Mouse (Mus musculus): ENCODE measurements around the gene Rapgef2.

DNA sequence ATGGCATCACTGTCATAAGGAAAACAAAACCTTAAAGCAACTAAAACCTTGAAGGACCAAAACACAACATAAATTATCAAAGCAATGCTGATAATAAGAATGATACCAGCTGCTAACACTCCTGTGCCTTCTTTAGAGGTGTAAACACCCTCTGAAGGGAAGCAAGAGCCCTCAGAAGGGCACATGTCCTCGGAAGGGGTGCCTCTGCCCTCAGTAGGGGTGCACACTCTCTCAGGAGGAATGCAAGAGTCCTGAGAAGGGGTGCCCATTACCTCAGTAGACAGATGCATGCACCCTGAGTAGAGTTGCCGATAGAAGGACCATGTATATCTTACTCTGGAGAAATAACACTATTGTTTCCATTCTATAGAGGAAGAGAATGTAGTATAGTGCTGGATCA, 79.1 kb downstream of the Rapgef2 start:
- no peak for TF ChIP-seq CTCF (IDR thresholded peaks at IDR 0.05; ENCODE audit: low read depth)
- TF ChIP-seq EP300 (optimal IDR thresholded peaks at IDR 0.05) = no peak

All from stomach, postnatal 0 days (tissue).